Mouse (Mus musculus) bone marrow macrophage, adult 2 months (primary cell): ENCODE data around the gene Rprd2.

Source experiments
- CTCF ChIP-seq: IDR thresholded peaks from 2 replicates; pipeline ENCODE4 v1.5.1; 2012; ENCODE audit warnings: low read depth, mild to moderate bottlenecking, low read length, moderate library complexity
- POLR2A ChIP-seq: IDR thresholded peaks from 2 replicates; pipeline ENCODE4 v1.6.1; 2012; ENCODE audit warnings: mild to moderate bottlenecking, low read depth, low read length, borderline replicate concordance

- TF ChIP-seq CTCF (no peak), POLR2A (no peak)
Measured at GRCm38 (mm10) chr3:95829053-95829452, 10.4 kb upstream of the Rprd2 start.
